Mouse (Mus musculus) small intestine, adult 2 months (tissue): ENCODE results near the gene Tuba1c. TPM values are rescaled to one million over a fixed set of nuclear protein-coding genes. Genes with fewer than 3 reads are reported as not detected.

Source experiments
- H3K27ac ChIP-seq: fragments of 200-500 bp; 2 replicates; pipeline ENCODE4 v1.5.1; 2012; ENCODE audit warnings: low read depth, low read length, control low read depth, inconsistent platforms; ENCODE audit not compliant: insufficient read depth
- H3K27me3 ChIP-seq: fragments of 200-500 bp; 2 replicates; pipeline ENCODE4 v1.6.1; 2012; ENCODE audit warnings: mild to moderate bottlenecking, moderate library complexity, low read length, inconsistent platforms; ENCODE audit not compliant: control insufficient read depth, insufficient read depth
- H3K36me3 ChIP-seq: fragments of 200-500 bp; 2 replicates; pipeline ENCODE4 v1.6.1; 2012; ENCODE audit warnings: mild to moderate bottlenecking, low read length, control low read depth, inconsistent platforms; ENCODE audit not compliant: control insufficient read depth, insufficient read depth
- H3K4me1 ChIP-seq: fragments of 200-500 bp; 2 replicates; pipeline ENCODE4 v1.6.1; 2012; ENCODE audit warnings: low read length, inconsistent platforms, mixed read lengths; ENCODE audit not compliant: control insufficient read depth, insufficient read depth, insufficient read length
- H3K4me3 ChIP-seq: fragments of 200-500 bp; 2 replicates; pipeline ENCODE4 v1.5.1; 2012; ENCODE audit warnings: low read depth, mild to moderate bottlenecking, control low read depth, inconsistent platforms, low read length, moderate library complexity
- CTCF ChIP-seq: fragments of 200-500 bp; IDR thresholded peaks from 2 replicates; pipeline ENCODE4 v1.5.1; 2012; ENCODE audit warnings: low read depth, mild to moderate bottlenecking, control low read depth, inconsistent platforms, low read length, moderate library complexity, mixed read lengths; ENCODE audit not compliant: insufficient replicate concordance, insufficient read length; ENCODE audit errors: extremely low read depth
- POLR2A ChIP-seq: fragments of 200-500 bp; IDR thresholded peaks from 2 replicates; pipeline ENCODE4 v1.6.1; 2012; ENCODE audit warnings: low read depth, mild to moderate bottlenecking, control low read depth, inconsistent platforms, low read length, moderate library complexity
- WGBS: fragments of 180-500 bp; shearing (Covaris S2); methylation state at CpG from one replicate; pipeline ENCODE4 v1.1.7; 2018; 5-methylcytosine and 5-hydroxymethylcytosine counted together
- polyA plus RNA-seq: library from polyadenylated mRNA; depleted of rRNA; stranded (reverse); fragments of >200 nt; gene quantifications from 2 replicates; pipeline ENCODE4 v1.2.3, GENCODE M21; 2012

The Tuba1c gene
- polyA plus RNA-seq, 1 experiment = 382 TPM

- Histone ChIP-seq H3K4me1 (peaks cover 14% of the 10 kb centered on the region), H3K4me3 (no peak overlapping the region), H3K27me3 (peaks cover 31% of the 10 kb centered on the region), H3K36me3 (no peaks in the 10 kb centered on the region), H3K27ac (no peak overlapping the region)
- 11% methylated on average over 9 of the region's 9 CpGs for WGBS
- TF ChIP-seq CTCF (no peak), POLR2A (no peak)
Observed at GRCm38 (mm10) chr15:99053373-99053772, 23.7 kb downstream of the Tuba1c start.

- no peak within 1 kb of the TSS for H3K27ac ChIP-seq
- H3K36me3 ChIP-seq = no peaks in the 10 kb centered on the region
- TF ChIP-seq CTCF (no peak), POLR2A (no peak)
- H3K4me3 ChIP-seq = peak within 1 kb of the TSS; percentile 20
- peaks cover 14% of the 10 kb centered on the region for H3K4me1 ChIP-seq
- 5% methylated on average over 30 of the region's 30 CpGs for WGBS
- peaks cover 34% of the 10 kb centered on the region for H3K27me3 ChIP-seq
Observed at GRCm38 (mm10) chr15:99055040-99055439, 25.3 kb downstream of the Tuba1c start, which contains the start of gene Prph. Gene Prph, plus strand, starts transcription at chr15:99055174.

GRCm38 (mm10) chr15:99055511-99055961 is 25.8 kb downstream of the Tuba1c start:
- H3K27me3 ChIP-seq = peaks cover 38% of the 10 kb centered on the region

DNA sequence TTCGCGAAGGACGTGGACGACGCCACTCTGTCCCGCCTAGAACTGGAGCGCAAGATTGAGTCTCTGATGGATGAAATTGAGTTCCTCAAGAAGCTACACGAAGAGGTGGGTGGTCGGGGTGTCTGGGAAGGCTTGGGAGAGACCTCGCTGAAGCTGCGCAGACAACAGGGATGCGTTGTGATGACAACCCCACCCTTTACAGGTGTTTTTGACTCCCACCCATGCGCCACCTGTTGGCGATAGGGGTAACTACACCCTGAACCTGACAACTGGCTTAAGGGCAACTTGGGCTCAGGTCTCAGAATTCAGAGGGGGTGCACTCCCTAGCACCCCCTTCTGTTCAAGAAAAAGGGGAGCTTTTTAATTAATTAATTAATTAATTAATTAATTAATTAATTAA is 26.6 kb downstream of the Tuba1c start:
- Histone ChIP-seq H3K27me3 (peaks cover 41% of the 10 kb centered on the region), H3K36me3 (no peaks in the 10 kb centered on the region), H3K4me1 (peaks cover 14% of the 10 kb centered on the region), H3K27ac (no peak overlapping the region), H3K4me3 (no peak overlapping the region)
- 8% methylated on average over 14 of the region's 14 CpGs for WGBS
- TF ChIP-seq POLR2A (no peak), CTCF (peak; percentile 86; the same call in 1 of the 2 replicates)

More at GRCm38 (mm10) chr15:99055511-99055961, 25.8 kb downstream of the Tuba1c start:
- peaks cover 14% of the 10 kb centered on the region for H3K4me1 ChIP-seq
- H3K4me3 ChIP-seq = peak overlapping the region; percentile 20
- under 1% methylated on average over 37 of the region's 37 CpGs for WGBS
- TF ChIP-seq POLR2A = no peak
- no peak for TF ChIP-seq CTCF
- no peak overlapping the region for H3K27ac ChIP-seq
- H3K36me3 ChIP-seq = no peaks in the 10 kb centered on the region

- no peak for TF ChIP-seq POLR2A
- TF ChIP-seq CTCF = no peak
- peaks cover 7% of the 10 kb centered on the region; the same call in 1 of the 2 replicates for H3K27me3 ChIP-seq
- H3K36me3 ChIP-seq = no peaks in the 10 kb centered on the region
- H3K4me1 ChIP-seq = no peaks in the 10 kb centered on the region
- no peak overlapping the region for H3K4me3 ChIP-seq
- no peak overlapping the region for H3K27ac ChIP-seq
- WGBS = 63% methylated on average over 12 of the region's 12 CpGs
Observed at GRCm38 (mm10) chr15:99065557-99066165, 36.0 kb downstream of the Tuba1c start.

- Histone ChIP-seq H3K36me3 (no peaks in the 10 kb centered on the region), H3K27ac (no peak overlapping the region), H3K27me3 (no peaks in the 10 kb centered on the region), H3K4me1 (peaks cover 6% of the 10 kb centered on the region), H3K4me3 (no peak overlapping the region)
- no peak for TF ChIP-seq POLR2A
- no peak for TF ChIP-seq CTCF
- WGBS = 89% methylated on average over 1 of the region's 1 CpGs
Observed at GRCm38 (mm10) chr15:99071988-99072387, 42.3 kb downstream of the Tuba1c start.

GRCm38 (mm10) chr15:99074019-99074599 is 44.4 kb downstream of the Tuba1c start, which contains the start of gene Troap:
Gene Troap, plus strand, starts transcription at chr15:99074575.
- Histone ChIP-seq H3K4me3 (peak within 1 kb of the TSS; percentile 85), H3K27ac (peak within 1 kb of the TSS; percentile 80), H3K27me3 (no peaks in the 10 kb centered on the region), H3K36me3 (peaks cover 2% of the 10 kb centered on the region; the same call in 1 of the 2 replicates), H3K4me1 (peaks cover 6% of the 10 kb centered on the region)
- TF ChIP-seq CTCF (no peak), POLR2A (no peak)
- 17% methylated on average over 9 of the region's 9 CpGs for WGBS
